Mouse (Mus musculus) lung, embryonic 16.5 days (tissue): Measurements from ENCODE around the gene Zcchc8. TPM values are rescaled to one million over a fixed set of nuclear protein-coding genes. Genes with fewer than 3 reads are reported as not detected.
"Not testable (repeated sequence)": the region's sequence is repeated elsewhere in the genome, so short reads cannot be mapped to it uniquely, and the experiment has no call there.

Experiments
- ATAC-seq: fragments of 200-750 bp; cut with Nextera tagmentation; 2 replicates; pipeline ENCODE4 v1.8.0; 2017; ENCODE audit warnings: low read depth, mild to moderate bottlenecking, moderate library complexity
- H3K27ac ChIP-seq: fragments of 300-500 bp; sonication (generic); 2 replicates; pipeline ENCODE4 v1.5.1; 2014; ENCODE audit warnings: mild to moderate bottlenecking, control low read depth, low read length
- H3K27me3 ChIP-seq: fragments of 300-500 bp; sonication (generic); 2 replicates; pipeline ENCODE4 v1.6.1; 2014; ENCODE audit warnings: low read depth, low read length, mixed read lengths; ENCODE audit not compliant: control insufficient read depth, insufficient read depth
- H3K36me3 ChIP-seq: fragments of 300-500 bp; sonication (generic); 2 replicates; pipeline ENCODE4 v1.6.1; 2014; ENCODE audit warnings: low read length; ENCODE audit not compliant: control insufficient read depth, insufficient read depth
- H3K4me1 ChIP-seq: fragments of 300-500 bp; sonication (generic); replicated peaks from 2 replicates; pipeline ENCODE4 v1.6.1; 2014; ENCODE audit warnings: low read length, mixed read lengths; ENCODE audit not compliant: control insufficient read depth, insufficient read depth
- H3K4me2 ChIP-seq: fragments of 300-500 bp; sonication (generic); 2 replicates; pipeline ENCODE4 v1.6.1; 2014; ENCODE audit warnings: low read depth, low read length, control low read depth
- H3K4me3 ChIP-seq: fragments of 300-500 bp; sonication (generic); 2 replicates; pipeline ENCODE4 v1.5.1; 2014; ENCODE audit warnings: mild to moderate bottlenecking, low read length, control low read depth
- H3K9ac ChIP-seq: fragments of 300-500 bp; sonication (generic); 2 replicates; pipeline ENCODE4 v1.6.1; 2014; ENCODE audit warnings: low read length, control low read depth
- H3K9me3 ChIP-seq: fragments of 300-500 bp; sonication (generic); 2 replicates; pipeline ENCODE4 v1.6.1; 2016; ENCODE audit warnings: low read length; ENCODE audit not compliant: control insufficient read depth
- WGBS: fragments of 180-500 bp; shearing (Covaris S2); extraction: QIAGEN DNeasy Blood & Tissue Kit; methylation state at CpG from one replicate; pipeline ENCODE4 v1.1.7; 2014; 5-methylcytosine and 5-hydroxymethylcytosine counted together
- polyA plus RNA-seq: library from polyadenylated mRNA; unstranded; fragments of >200 nt; fragmentation: Nextera tagmentation; extraction: Ambion mirVana; gene quantifications from 2 replicates; pipeline ENCODE4 v1.2.1, GENCODE M21; 2015

The Zcchc8 gene
- polyA plus RNA-seq, 1 experiment from 2014 or later = 75.9 TPM

DNA sequence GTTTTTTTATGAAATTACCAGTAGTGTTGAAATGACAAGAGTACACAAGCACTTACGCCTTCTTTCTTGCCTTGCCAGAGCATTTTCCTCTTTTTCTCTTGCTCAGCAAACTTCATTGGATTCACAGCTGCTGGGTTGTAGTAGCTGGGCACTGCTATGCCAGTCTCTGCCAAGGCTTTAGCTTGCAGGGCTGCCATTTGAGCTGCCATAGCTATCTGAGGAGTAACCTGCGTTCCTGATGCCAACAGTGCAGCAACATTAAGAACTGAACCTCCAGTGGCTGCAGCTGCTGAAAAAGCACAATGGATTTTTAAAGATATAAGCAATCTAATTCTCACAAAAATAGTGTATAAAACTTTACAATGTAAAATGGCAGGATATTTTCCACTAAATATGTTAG lies 10.1 kb upstream of the Zcchc8 start:
- H3K4me1 ChIP-seq = no peaks in the 10 kb centered on the region
- H3K27me3 ChIP-seq = no peaks in the 10 kb centered on the region
- peaks cover 52% of the 10 kb centered on the region for H3K36me3 ChIP-seq
- no peak for ATAC-seq
- H3K9me3 ChIP-seq = no peaks in the 10 kb centered on the region
- WGBS = 99% methylated on average over 2 of the region's 2 CpGs
- H3K4me2 ChIP-seq = no peak overlapping the region
- no peak overlapping the region for H3K27ac ChIP-seq
- no peak overlapping the region for H3K4me3 ChIP-seq
- no peak overlapping the region for H3K9ac ChIP-seq

DNA sequence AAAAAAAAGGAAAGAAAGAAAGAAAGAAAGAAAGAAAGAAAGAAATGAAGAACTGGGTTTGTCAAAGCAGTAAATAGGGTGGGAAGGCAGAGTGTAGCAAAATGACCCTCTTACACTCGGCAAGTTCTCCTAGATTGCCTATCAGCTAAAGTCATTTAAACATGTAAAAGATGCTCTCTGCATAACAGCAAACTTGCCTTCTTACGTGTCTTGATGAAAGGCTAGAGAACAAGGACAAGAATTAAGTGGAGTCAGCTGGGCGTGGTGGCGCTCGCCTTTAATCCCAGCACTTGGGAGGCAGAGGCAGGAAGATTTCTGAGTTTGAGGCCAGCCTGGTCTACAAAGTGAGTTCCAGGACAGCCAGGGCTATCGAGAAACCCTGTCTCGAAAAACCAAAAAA lies 2.9 kb upstream of the Zcchc8 start:
- not testable (repeated sequence) for H3K4me2 ChIP-seq, H3K4me3 ChIP-seq, H3K9ac ChIP-seq, H3K27me3 ChIP-seq, H3K4me1 ChIP-seq, H3K36me3 ChIP-seq, ATAC-seq, H3K27ac ChIP-seq, H3K9me3 ChIP-seq
- 83% methylated on average over 7 of the region's 7 CpGs for WGBS

DNA sequence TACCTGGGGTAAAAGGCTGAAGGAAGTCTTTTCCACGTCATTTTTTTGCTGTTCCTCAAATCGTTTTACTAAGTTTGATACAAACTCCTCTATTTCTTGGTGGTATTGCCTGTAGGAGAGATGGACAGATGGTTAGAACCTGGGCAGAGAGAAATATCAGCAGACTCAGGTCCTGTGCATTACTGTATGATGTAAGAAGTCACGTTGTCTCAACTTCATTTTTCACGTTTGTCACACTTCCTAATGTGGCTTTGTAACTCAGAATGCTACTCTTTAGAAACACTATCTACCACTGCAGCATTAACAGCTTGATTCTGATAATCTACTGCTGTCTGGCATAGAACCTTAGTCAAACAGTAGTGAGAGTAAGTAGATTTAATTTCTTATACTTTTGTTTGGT lies 6.3 kb downstream of the Zcchc8 start:
- WGBS = 78% methylated on average over 4 of the region's 4 CpGs
- no peak overlapping the region for H3K9ac ChIP-seq
- peaks cover 22% of the 10 kb centered on the region for H3K4me1 ChIP-seq
- H3K36me3 ChIP-seq = peaks cover 38% of the 10 kb centered on the region
- no peaks in the 10 kb centered on the region for H3K9me3 ChIP-seq
- H3K27me3 ChIP-seq = no peaks in the 10 kb centered on the region
- H3K4me2 ChIP-seq = no peak overlapping the region
- no peak overlapping the region for H3K4me3 ChIP-seq
- H3K27ac ChIP-seq = no peak overlapping the region
- no peak for ATAC-seq

DNA sequence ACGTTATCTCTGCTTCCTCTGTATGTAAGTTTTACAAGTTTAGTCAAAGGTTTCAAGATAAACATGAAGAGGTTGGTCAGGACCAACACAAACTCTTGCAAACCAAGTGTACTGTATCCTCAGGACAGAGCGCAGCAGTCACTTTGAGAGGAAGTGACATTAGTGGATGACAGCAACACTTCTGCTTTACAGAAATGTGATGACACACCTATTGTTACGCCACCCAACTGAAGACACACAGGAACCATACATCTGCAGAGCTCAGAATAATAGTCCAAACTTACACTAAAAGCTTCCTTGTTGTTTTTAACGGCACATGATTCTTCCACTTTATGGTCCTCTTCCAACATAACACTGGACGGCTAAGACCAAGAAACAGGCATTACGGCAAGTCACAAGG lies 7.1 kb downstream of the Zcchc8 start:
- no peak for ATAC-seq
- H3K36me3 ChIP-seq = peaks cover 39% of the 10 kb centered on the region
- WGBS = 93% methylated on average over 6 of the region's 6 CpGs

DNA sequence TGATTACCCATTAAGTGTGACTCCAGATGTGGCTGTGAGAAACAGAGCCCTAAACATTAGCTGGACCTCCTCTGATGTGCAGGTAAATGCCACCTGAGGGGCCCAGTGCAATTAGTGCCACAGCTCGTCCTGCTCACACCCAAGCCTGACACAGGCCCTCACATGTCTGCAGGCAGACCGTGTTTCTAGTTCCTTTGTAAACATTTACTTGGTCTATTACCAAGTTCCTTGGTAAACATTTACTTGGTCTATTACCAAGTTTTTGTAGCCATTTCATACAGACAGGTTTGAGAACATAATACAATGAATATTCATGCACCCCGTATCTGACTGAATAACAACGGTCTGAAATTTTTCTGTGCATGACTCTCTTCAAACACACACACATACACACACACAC lies 11.3 kb downstream of the Zcchc8 start:
- no peak for ATAC-seq
- no peak overlapping the region for H3K4me2 ChIP-seq
- no peaks in the 10 kb centered on the region for H3K4me1 ChIP-seq
- 53% methylated on average over 4 of the region's 4 CpGs for WGBS
- no peaks in the 10 kb centered on the region for H3K27me3 ChIP-seq
- H3K4me3 ChIP-seq = no peak overlapping the region
- H3K9me3 ChIP-seq = no peaks in the 10 kb centered on the region
- no peak overlapping the region for H3K9ac ChIP-seq
- peaks cover 65% of the 10 kb centered on the region for H3K36me3 ChIP-seq
- H3K27ac ChIP-seq = no peak overlapping the region

More for the DNA sequence above, 7.1 kb downstream of the Zcchc8 start:
- no peak overlapping the region for H3K27ac ChIP-seq
- H3K27me3 ChIP-seq = no peaks in the 10 kb centered on the region
- H3K4me2 ChIP-seq = no peak overlapping the region
- H3K9ac ChIP-seq = no peak overlapping the region
- H3K4me1 ChIP-seq = peaks cover 15% of the 10 kb centered on the region
- no peak overlapping the region for H3K4me3 ChIP-seq
- H3K9me3 ChIP-seq = no peaks in the 10 kb centered on the region

DNA sequence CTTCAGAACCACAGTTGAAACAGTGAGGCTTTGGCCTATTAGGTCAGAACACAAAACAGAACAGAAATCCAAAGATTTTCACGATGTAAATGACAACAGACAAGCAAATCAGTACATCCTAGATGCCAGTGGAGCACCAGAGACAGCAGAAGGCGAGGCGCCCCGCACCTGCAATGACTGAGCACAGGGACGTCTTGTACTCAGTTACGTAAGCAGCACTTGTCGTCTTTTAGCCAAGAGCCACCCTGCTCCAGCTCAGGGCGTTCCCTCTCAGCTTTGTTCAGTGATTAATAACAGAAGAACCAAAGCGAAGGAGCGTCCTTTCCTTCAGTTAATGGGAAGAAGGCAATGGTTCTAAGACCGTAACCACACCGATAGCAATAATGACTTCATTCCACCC lies 12.3 kb downstream of the Zcchc8 start:
- no peak overlapping the region for H3K27ac ChIP-seq
- 91% methylated on average over 12 of the region's 12 CpGs for WGBS
- ATAC-seq = no peak
- no peak overlapping the region for H3K9ac ChIP-seq
- H3K9me3 ChIP-seq = no peaks in the 10 kb centered on the region
- H3K27me3 ChIP-seq = no peaks in the 10 kb centered on the region
- no peak overlapping the region for H3K4me3 ChIP-seq
- H3K36me3 ChIP-seq = peaks cover 62% of the 10 kb centered on the region
- H3K4me2 ChIP-seq = no peak overlapping the region
- no peaks in the 10 kb centered on the region for H3K4me1 ChIP-seq

DNA sequence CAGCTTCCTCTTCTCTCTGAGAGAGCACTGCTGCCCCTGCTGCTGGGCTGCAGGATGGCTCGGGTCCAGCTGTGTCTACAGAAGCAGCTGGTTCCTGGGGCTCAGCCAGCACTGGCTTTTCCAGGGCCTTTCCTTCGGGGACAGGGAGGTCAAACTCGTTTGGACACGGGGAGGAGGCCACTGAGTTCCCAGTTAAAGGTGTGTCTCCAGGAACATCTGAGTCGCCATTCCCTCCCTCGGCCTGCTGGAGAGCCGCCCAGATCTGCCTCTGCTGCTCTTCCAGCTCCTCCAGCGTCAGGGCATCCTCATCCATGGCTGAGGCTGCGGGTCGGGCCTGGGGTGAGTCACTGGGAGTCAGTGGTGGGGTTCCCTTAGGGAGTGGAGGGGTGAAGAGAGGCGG lies 20.3 kb downstream of the Zcchc8 start:
- Histone ChIP-seq H3K27me3 (no peaks in the 10 kb centered on the region), H3K27ac (no peak overlapping the region), H3K4me2 (no peak overlapping the region), H3K36me3 (peaks cover 49% of the 10 kb centered on the region), H3K9me3 (no peaks in the 10 kb centered on the region), H3K4me1 (peaks cover 5% of the 10 kb centered on the region; the same call in 1 of the 2 replicates), H3K9ac (no peak overlapping the region), H3K4me3 (no peak overlapping the region)
- WGBS = 55% methylated on average over 11 of the region's 11 CpGs
- peak; percentile 72 for ATAC-seq

DNA sequence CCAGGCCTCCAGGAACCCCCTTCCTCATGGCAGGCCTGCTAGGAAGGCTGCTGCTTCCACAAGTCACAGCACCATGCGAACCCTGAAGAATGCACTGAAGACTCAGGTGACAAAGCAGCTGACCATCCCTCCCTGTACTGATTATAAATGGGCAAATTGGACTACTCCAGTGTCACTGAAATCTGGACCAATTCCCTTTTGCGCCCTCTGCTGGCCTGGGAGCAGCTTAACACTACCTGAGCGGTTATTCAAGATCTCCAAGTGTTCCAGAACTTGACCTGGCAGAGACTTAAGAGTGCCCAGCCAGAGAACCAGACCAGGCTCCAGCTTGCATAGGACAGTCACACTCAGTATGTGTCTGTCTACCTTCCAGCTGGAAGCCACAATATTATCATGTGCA lies 21.7 kb downstream of the Zcchc8 start:
- H3K9me3 ChIP-seq = no peaks in the 10 kb centered on the region

GRCm38 (mm10) chr5:123696961-123697360 lies 23.9 kb downstream of the Zcchc8 start:
- WGBS = 62% methylated on average over 4 of the region's 4 CpGs
- Histone ChIP-seq H3K4me1 (peaks cover 17% of the 10 kb centered on the region; the same call in 1 of the 2 replicates), H3K4me2 (no peak overlapping the region), H3K4me3 (no peak overlapping the region), H3K36me3 (peaks cover 22% of the 10 kb centered on the region), H3K27ac (no peak overlapping the region), H3K27me3 (no peaks in the 10 kb centered on the region), H3K9me3 (no peaks in the 10 kb centered on the region), H3K9ac (no peak overlapping the region)
- no peak for ATAC-seq

More for the DNA sequence above, 21.7 kb downstream of the Zcchc8 start:
- peaks cover 41% of the 10 kb centered on the region for H3K36me3 ChIP-seq
- no peaks in the 10 kb centered on the region for H3K27me3 ChIP-seq
- ATAC-seq = peak; percentile 9; the same call in 1 of the 2 replicates
- 27% methylated on average over 3 of the region's 3 CpGs for WGBS
- no peak overlapping the region for H3K4me2 ChIP-seq
- no peak overlapping the region for H3K9ac ChIP-seq
- no peak overlapping the region for H3K27ac ChIP-seq
- peaks cover 13% of the 10 kb centered on the region; the same call in 1 of the 2 replicates for H3K4me1 ChIP-seq
- H3K4me3 ChIP-seq = no peak overlapping the region

DNA sequence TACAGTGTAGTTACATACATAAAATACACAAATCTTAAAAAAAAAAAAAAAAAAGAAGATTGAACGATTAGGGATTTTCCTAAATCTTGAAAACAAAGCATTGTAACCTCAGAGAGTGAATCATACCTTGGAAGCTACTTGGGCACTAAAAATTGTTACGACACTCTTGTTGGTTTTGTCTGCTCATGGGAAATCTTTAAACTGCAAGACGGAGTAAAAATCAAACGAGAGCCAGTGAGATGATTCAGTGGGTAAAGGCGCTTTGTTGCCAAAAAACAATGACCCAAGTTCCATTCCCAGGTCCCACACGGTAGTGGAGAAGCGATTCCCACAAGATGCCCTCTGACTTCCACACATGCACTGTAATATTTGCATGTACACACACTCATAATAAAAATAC lies 24.7 kb downstream of the Zcchc8 start:
- WGBS = 84% methylated on average over 7 of the region's 7 CpGs
- no peak for ATAC-seq
- Histone ChIP-seq H3K4me3 (no peak overlapping the region), H3K9ac (no peak overlapping the region), H3K4me2 (no peak overlapping the region), H3K4me1 (peaks cover 17% of the 10 kb centered on the region; the same call in 1 of the 2 replicates), H3K27ac (no peak overlapping the region), H3K9me3 (no peaks in the 10 kb centered on the region), H3K27me3 (no peaks in the 10 kb centered on the region), H3K36me3 (peaks cover 16% of the 10 kb centered on the region)
